Mouse (Mus musculus) CH12.LX (cell line): ENCODE measurements around the gene Gli3. TPM values are rescaled to one million over a fixed set of nuclear protein-coding genes. Genes with fewer than 3 reads are reported as not detected.

Experiments
- DNase-seq: peaks from one replicate; pipeline ENCODE4 v3.0.0-alpha.2; 2013; ENCODE audit errors: extremely low read depth
- H3K27ac ChIP-seq: 2 replicates; pipeline ENCODE4 v1.5.1; 2012; ENCODE audit warnings: low read depth, mild to moderate bottlenecking, control low read depth, moderate library complexity; ENCODE audit not compliant: insufficient read depth
- H3K27me3 ChIP-seq: replicated peaks from 2 replicates; pipeline ENCODE3; 2012; ENCODE audit warnings: inconsistent platforms
- H3K36me3 ChIP-seq, 2 experiments: replicated peaks in 1 of 2; 2 replicates each; pipeline versions ENCODE3 to v1.6.1; 2012; ENCODE audit warnings: inconsistent platforms in 1 of 2, low read length in 1 of 2, mild to moderate bottlenecking in 1 of 2, mixed read lengths in 1 of 2, moderate library complexity in 1 of 2; ENCODE audit not compliant: control insufficient read depth in 1 of 2, insufficient read depth in 1 of 2
- H3K4me1 ChIP-seq, 2 experiments: 2 replicates each; pipeline ENCODE4 v1.6.1; 2012; ENCODE audit warnings: inconsistent platforms in 1 of 2, moderate library complexity in 1 of 2; ENCODE audit not compliant: insufficient read depth in 2 of 2, control insufficient read depth in 1 of 2
- H3K4me2 ChIP-seq: 2 replicates; pipeline ENCODE4 v1.6.1; 2012; ENCODE audit warnings: low read depth, mild to moderate bottlenecking, control low read depth; ENCODE audit not compliant: poor library complexity, insufficient read depth, severe bottlenecking
- H3K4me3 ChIP-seq, 3 experiments: fragments of 150-350 bp in 1 of 3; sonication (generic) in 1 of 3; replicated peaks in 1 of 3; 2 replicates each; pipeline versions ENCODE3 to v1.5.1; 2011 to 2012; ENCODE audit warnings: low read depth in 2 of 3, low read length in 2 of 3, mild to moderate bottlenecking in 2 of 3, moderate library complexity in 2 of 3, control low read depth in 1 of 3, improper control_type of control experiment in 1 of 3, inconsistent platforms in 1 of 3, mixed read lengths in 1 of 3; ENCODE audit not compliant: poor library complexity in 1 of 3
- H3K79me2 ChIP-seq: replicated peaks from 2 replicates; pipeline ENCODE4 v1.6.1; 2012; ENCODE audit warnings: mild to moderate bottlenecking, moderate library complexity; ENCODE audit not compliant: control insufficient read depth, poor library complexity, insufficient read depth, severe bottlenecking; ENCODE audit errors: extremely low read depth
- H3K9ac ChIP-seq: 2 replicates; pipeline ENCODE4 v1.6.1; 2012; ENCODE audit warnings: low read depth, mild to moderate bottlenecking, control low read depth, moderate library complexity; ENCODE audit not compliant: insufficient read depth
- H3K9me3 ChIP-seq: replicated peaks from 2 replicates; pipeline ENCODE3; 2012; ENCODE audit warnings: low read length, inconsistent platforms, mixed read lengths
- CHD1 ChIP-seq: IDR thresholded peaks from 2 replicates; pipeline ENCODE4 v1.6.1; 2012; ENCODE audit warnings: low read depth, low read length, improper control_type of control experiment, inconsistent platforms
- CTCF ChIP-seq, 2 experiments: IDR thresholded peaks in 1 of 2; conservative IDR thresholded peaks in 1 of 2; 2 replicates each; pipeline ENCODE4 v1.5.1; 2011 to 2012; ENCODE audit warnings: low read depth in 2 of 2, low read length in 2 of 2, improper control_type of control experiment in 1 of 2, inconsistent platforms in 1 of 2, mild to moderate bottlenecking in 1 of 2, moderate library complexity in 1 of 2
- E2F4 ChIP-seq: IDR thresholded peaks from 2 replicates; pipeline ENCODE4 v1.6.1; 2011; ENCODE audit warnings: low read depth, low read length, improper control_type of control experiment; ENCODE audit not compliant: insufficient replicate concordance
- ELF1 ChIP-seq: IDR thresholded peaks from 2 replicates; pipeline ENCODE4 v1.6.1; 2014; ENCODE audit warnings: low read depth, mild to moderate bottlenecking, inconsistent platforms, low read length, improper control_type of control experiment
- ETS1 ChIP-seq: conservative IDR thresholded peaks from 2 replicates; pipeline ENCODE4 v1.6.1; 2012; ENCODE audit warnings: low read depth, mild to moderate bottlenecking, inconsistent platforms, low read length, improper control_type of control experiment, moderate library complexity
- KAT2A ChIP-seq: IDR thresholded peaks from 2 replicates; pipeline ENCODE4 v1.6.1; 2012; ENCODE audit warnings: low read length, improper control_type of control experiment, inconsistent platforms; ENCODE audit not compliant: insufficient replicate concordance
- NRF1 ChIP-seq: IDR thresholded peaks from 2 replicates; pipeline ENCODE4 v1.6.1; 2014; ENCODE audit warnings: low read depth, mild to moderate bottlenecking, inconsistent platforms, low read length, improper control_type of control experiment, moderate library complexity
- POLR2A ChIP-seq: IDR thresholded peaks from 2 replicates; pipeline ENCODE4 v1.6.1; 2011; ENCODE audit warnings: low read depth, mild to moderate bottlenecking, improper control_type of control experiment, low read length
- RAD21 ChIP-seq: IDR thresholded peaks from 2 replicates; pipeline ENCODE4 v1.6.1; 2011; ENCODE audit warnings: low read depth, mild to moderate bottlenecking, low read length, improper control_type of control experiment, moderate library complexity
- SMC3 ChIP-seq: IDR thresholded peaks from 2 replicates; pipeline ENCODE4 v1.6.1; 2011; ENCODE audit warnings: low read depth, low read length, improper control_type of control experiment
- UBTF ChIP-seq: IDR thresholded peaks from 2 replicates; pipeline ENCODE4 v1.6.1; 2012; ENCODE audit warnings: low read depth, mild to moderate bottlenecking, inconsistent platforms, low read length, improper control_type of control experiment, moderate library complexity
- ZC3H11A ChIP-seq: IDR thresholded peaks from 2 replicates; pipeline ENCODE4 v1.6.1; 2012; ENCODE audit warnings: low read depth, mild to moderate bottlenecking, inconsistent platforms, low read length, improper control_type of control experiment
- ZKSCAN1 ChIP-seq: IDR thresholded peaks from 2 replicates; pipeline ENCODE4 v1.6.1; 2012; ENCODE audit warnings: low read depth, inconsistent platforms, low read length, improper control_type of control experiment, borderline replicate concordance
- ZNF384 ChIP-seq: IDR thresholded peaks from 2 replicates; pipeline ENCODE4 v1.6.1; 2012; ENCODE audit warnings: low read depth, low read length, improper control_type of control experiment, inconsistent platforms
- dilution Hi-C: fragments of 300-500 bp; cut with MboI; formaldehyde crosslinking; loops from 2 replicates; pipeline ENCODE4 v1.14.3; 2020; ENCODE audit warnings: low sequenced_read_pairs; ENCODE audit not compliant: extremely low pct_unique_long_range_greater_than_20kb, extremely low pct_ligation_motif_present
- in situ Hi-C: fragments of 300-500 bp; cut with MboI; formaldehyde crosslinking; loops from 3 replicates; pipeline ENCODE4 v1.14.3; 2019; ENCODE audit warnings: low sequenced_read_pairs, low pct_ligation_motif_present, low pct_unique_long_range_greater_than_20kb, mixed read lengths
- polyA plus RNA-seq: library from polyadenylated mRNA; unstranded; fragments of >175 nt; gene quantifications from 2 replicates; pipeline ENCODE4 v1.2.1, GENCODE M21; 2012; ENCODE audit warnings: low read depth; ENCODE audit not compliant: insufficient read length
- total RNA-seq, 2 experiments: library from RNA; depleted of rRNA; stranded (reverse); fragments of 300-350 nt in 1 of 2; fragments of >200 nt in 1 of 2; gene quantifications; 2 replicates each; pipeline ENCODE4 v1.2.3; 2012 to 2014

The Gli3 gene
- total and polyA plus RNA-seq, 3 experiments: not detected

DNA sequence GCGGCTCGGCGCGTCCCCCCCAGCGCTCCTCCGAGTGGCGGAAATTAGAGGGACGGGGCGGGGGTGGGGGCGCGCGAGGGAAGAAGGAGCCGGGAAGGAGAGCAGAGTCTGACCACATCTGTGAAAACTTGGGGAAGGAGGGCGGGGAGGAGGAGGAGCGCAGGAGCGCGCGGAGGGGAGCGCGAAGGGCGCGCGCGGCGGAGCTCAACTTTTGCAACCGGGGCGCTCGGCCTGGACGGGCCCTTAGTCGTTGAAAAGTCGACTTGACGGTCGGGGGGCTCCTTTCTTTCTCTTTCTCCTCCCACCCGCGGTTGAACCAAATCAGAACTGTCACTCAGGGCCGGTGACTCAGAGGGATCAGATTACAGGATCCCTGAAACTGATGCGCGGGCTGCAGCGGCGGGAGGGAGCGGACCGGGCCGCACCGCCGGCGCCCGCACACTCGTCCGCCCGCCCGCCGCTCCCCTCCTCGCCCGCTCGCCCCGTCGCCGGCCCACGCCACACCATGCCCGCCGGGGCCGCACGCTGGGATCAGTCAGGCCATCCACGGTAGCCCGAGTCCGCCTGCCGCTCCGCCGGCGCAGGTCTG, 551 bp downstream of the Gli3 start:
- no peak overlapping the region for H3K27ac ChIP-seq
- no peak for TF ChIP-seq SMC3
- no peak for TF ChIP-seq ELF1
- no peak for TF ChIP-seq CTCF (conservative IDR thresholded peaks at IDR 0.05 in 1 of 2, IDR thresholded peaks at IDR 0.05 in 1 of 2; ENCODE audit: low read depth in 2 of 2, low read length in 2 of 2)
- TF ChIP-seq CHD1: no peak
- TF ChIP-seq, all 38 proteins: peak for 0
- H3K9ac ChIP-seq: no peak overlapping the region
- H3K4me2 ChIP-seq: no peak overlapping the region
- no peak overlapping the region for H3K4me3 ChIP-seq
- H3K79me2 ChIP-seq: no peaks in the 10 kb centered on the region
- no peaks in the 10 kb centered on the region for H3K4me1 ChIP-seq
- in situ Hi-C loops: no loop called here
- no peaks in the 10 kb centered on the region for H3K36me3 ChIP-seq
- peaks cover 10% of the 10 kb centered on the region for H3K9me3 ChIP-seq
- dilution Hi-C loops: no loop called here
- no peak for DNase-seq
- no peaks in the 10 kb centered on the region for H3K27me3 ChIP-seq

GRCm38 (mm10) chr13:15464081-15464526, 1.1 kb downstream of the Gli3 start:
- dilution Hi-C loops: no loop called here
- no peak for TF ChIP-seq RAD21
- TF ChIP-seq NRF1: no peak
- no peak for TF ChIP-seq ZC3H11A
- TF ChIP-seq UBTF: no peak
- TF ChIP-seq KAT2A: no peak
- TF ChIP-seq ETS1: no peak
- no peak for TF ChIP-seq POLR2A
- TF ChIP-seq E2F4: no peak
- no peak for TF ChIP-seq ZNF384
- Histone ChIP-seq H3K79me2 (no peaks in the 10 kb centered on the region), H3K36me3 (no peaks in the 10 kb centered on the region), H3K9me3 (peaks cover 10% of the 10 kb centered on the region), H3K27me3 (no peaks in the 10 kb centered on the region), H3K4me1 (no peaks in the 10 kb centered on the region), H3K27ac (no peak overlapping the region), H3K9ac (no peak overlapping the region), H3K4me3 (no peak overlapping the region), H3K4me2 (no peak overlapping the region)
- no peak for DNase-seq
- in situ Hi-C loops: no loop called here

DNA sequence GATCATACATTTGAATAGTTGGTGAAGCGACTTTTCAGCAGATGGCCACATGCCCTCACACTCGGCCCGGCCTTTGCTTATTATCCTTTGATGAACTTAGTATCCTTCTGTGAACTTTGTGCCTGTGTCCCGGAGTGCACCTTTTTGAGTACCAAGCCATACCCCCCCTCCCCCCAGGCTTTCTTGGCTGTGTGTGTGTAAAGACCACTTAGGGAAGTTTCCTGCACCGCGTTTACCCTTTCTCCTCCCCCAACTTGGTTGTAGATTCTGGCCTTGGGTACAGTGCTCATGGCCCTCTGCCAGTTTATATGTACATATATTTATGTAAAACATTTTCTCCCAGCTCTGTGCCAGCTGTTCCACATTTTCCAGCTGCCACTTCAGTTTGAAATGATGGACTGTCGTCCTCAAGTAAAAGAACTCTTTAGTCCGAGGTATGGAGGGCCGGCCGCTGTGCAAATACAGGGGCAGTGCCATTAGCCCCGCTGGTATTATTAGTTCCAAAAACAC, 1.8 kb downstream of the Gli3 start:
- TF ChIP-seq UBTF: no peak
- no peak for TF ChIP-seq ZKSCAN1
- H3K27me3 ChIP-seq: no peaks in the 10 kb centered on the region
- no peaks in the 10 kb centered on the region for H3K79me2 ChIP-seq
- DNase-seq: no peak
- no peak overlapping the region for H3K9ac ChIP-seq
- H3K9me3 ChIP-seq: peaks cover 10% of the 10 kb centered on the region
- no peak overlapping the region for H3K4me3 ChIP-seq
- H3K4me1 ChIP-seq: no peaks in the 10 kb centered on the region
- dilution Hi-C loops (no loop called here), in situ Hi-C loops (no loop called here)
- no peak overlapping the region for H3K4me2 ChIP-seq
- H3K27ac ChIP-seq: no peak overlapping the region
- no peaks in the 10 kb centered on the region for H3K36me3 ChIP-seq
